Mouse (Mus musculus) left cerebral cortex, postnatal 10 days (tissue): ENCODE data around the gene Pirb. TPM values are rescaled to one million over a fixed set of nuclear protein-coding genes. Genes with fewer than 3 reads are reported as not detected.
"Not testable (repeated sequence)": the region's sequence is repeated elsewhere in the genome, so short reads cannot be mapped to it uniquely, and the experiment has no call there.

Experiments
- DNase-seq, 2 experiments: peaks; one replicate each; pipeline ENCODE4 v3.0.0; 2021 to 2022; ENCODE audit warnings: low spot score in 2 of 2, mixed read lengths in 1 of 2; ENCODE audit errors: extremely low spot score in 1 of 2
- intact Hi-C: fragments of 180-260 bp; cut with DNase I; formaldehyde crosslinking; loops from one replicate; pipeline ENCODE4 v1.15.1; 2025
- total RNA-seq, 2 experiments: library from RNA; stranded (reverse); gene quantifications; 2 replicates each; pipeline ENCODE4 v1.2.3; 2021

Gene Pirb
- under 1 TPM; 0.14 to 0.15 TPM for total RNA-seq

GRCm38 (mm10) chr7:3720268-3720667 lies at the start of gene Pirb:
Gene Pirb (minus strand): TSS chr7:3720391.
- DNase-seq, intact Hi-C loops: not testable (repeated sequence)

GRCm38 (mm10) chr7:3732675-3733074 lies 12.5 kb upstream of the Pirb start:
- DNase-seq, intact Hi-C loops: not testable (repeated sequence)

GRCm38 (mm10) chr7:3725459-3725858 lies 5.3 kb upstream of the Pirb start:
- DNase-seq, intact Hi-C loops: not testable (repeated sequence)

- intact Hi-C loops: no loop called here
- no peak for DNase-seq
Observed at GRCm38 (mm10) chr7:3715249-3715648, 4.9 kb downstream of the Pirb start.

GRCm38 (mm10) chr7:3712264-3712942 lies 7.8 kb downstream of the Pirb start:
- intact Hi-C loops: no loop called here
- DNase-seq: no peak

GRCm38 (mm10) chr7:3709000-3709399 lies 11.2 kb downstream of the Pirb start:
- intact Hi-C loops: loop anchor here (10.0 kb wide), 1 partner anchor 726 kb away; no protein-coding TSS in a partner anchor
- no peak for DNase-seq

- intact Hi-C loops: loop anchor here (10.0 kb wide), 1 partner anchor 726 kb away; no protein-coding TSS in a partner anchor
- not testable (repeated sequence) for DNase-seq
Observed at GRCm38 (mm10) chr7:3708447-3708980, 11.7 kb downstream of the Pirb start.

GRCm38 (mm10) chr7:3707568-3708413 lies 12.4 kb downstream of the Pirb start:
- DNase-seq: no peak
- intact Hi-C loops: loop anchor here (10.0 kb wide), 1 partner anchor 727 kb away; no protein-coding TSS in a partner anchor

- DNase-seq: no peak
- intact Hi-C loops: loop anchor here (10.0 kb wide), 1 partner anchor 728 kb away; no protein-coding TSS in a partner anchor
Observed at GRCm38 (mm10) chr7:3707027-3707426, 13.2 kb downstream of the Pirb start.

GRCm38 (mm10) chr7:3706343-3706934 lies 13.8 kb downstream of the Pirb start:
- intact Hi-C loops: loop anchor here (10.0 kb wide), 1 partner anchor 728 kb away; no protein-coding TSS in a partner anchor
- DNase-seq: no peak

- intact Hi-C loops: loop anchor here (10.0 kb wide), 1 partner anchor 729 kb away; no protein-coding TSS in a partner anchor
- no peak for DNase-seq
Observed at GRCm38 (mm10) chr7:3705911-3706310, 14.3 kb downstream of the Pirb start.

- not testable (repeated sequence) for DNase-seq
- intact Hi-C loops: loop anchor here (10.0 kb wide), 1 partner anchor 729 kb away; no protein-coding TSS in a partner anchor
Observed at GRCm38 (mm10) chr7:3705461-3705860, 14.7 kb downstream of the Pirb start.

- intact Hi-C loops: loop anchor here (10.0 kb wide), 1 partner anchor 730 kb away; no protein-coding TSS in a partner anchor
- DNase-seq: no peak
Observed at GRCm38 (mm10) chr7:3704475-3704874, 15.7 kb downstream of the Pirb start.

GRCm38 (mm10) chr7:3703879-3704441 lies 16.2 kb downstream of the Pirb start, which contains the start of gene Rps9:
Gene Rps9 (plus strand): TSS chr7:3703993.
- intact Hi-C loops: loop anchor here (10.0 kb wide), 1 partner anchor 731 kb away; no protein-coding TSS in a partner anchor
- DNase-seq: peak; percentile 97 to 98

GRCm38 (mm10) chr7:3703148-3703878 lies 16.9 kb downstream of the Pirb start:
- DNase-seq: no peak
- intact Hi-C loops: loop anchor here (10.0 kb wide), 1 partner anchor 731 kb away; no protein-coding TSS in a partner anchor

- DNase-seq: no peak
- intact Hi-C loops: loop anchor here (10.0 kb wide), 1 partner anchor 446 kb away; no protein-coding TSS in a partner anchor
Observed at GRCm38 (mm10) chr7:3698471-3698870, 21.7 kb downstream of the Pirb start.

GRCm38 (mm10) chr7:3694949-3695305 lies 25.3 kb downstream of the Pirb start:
- intact Hi-C loops: loop anchor here (10.0 kb wide), 1 partner anchor 450 kb away; no protein-coding TSS in a partner anchor

More at GRCm38 (mm10) chr7:3694949-3695305, 25.3 kb downstream of the Pirb start:
- not testable (repeated sequence) for DNase-seq
